Mouse (Mus musculus): ENCODE data around the gene Pik3c2g.

DNA sequence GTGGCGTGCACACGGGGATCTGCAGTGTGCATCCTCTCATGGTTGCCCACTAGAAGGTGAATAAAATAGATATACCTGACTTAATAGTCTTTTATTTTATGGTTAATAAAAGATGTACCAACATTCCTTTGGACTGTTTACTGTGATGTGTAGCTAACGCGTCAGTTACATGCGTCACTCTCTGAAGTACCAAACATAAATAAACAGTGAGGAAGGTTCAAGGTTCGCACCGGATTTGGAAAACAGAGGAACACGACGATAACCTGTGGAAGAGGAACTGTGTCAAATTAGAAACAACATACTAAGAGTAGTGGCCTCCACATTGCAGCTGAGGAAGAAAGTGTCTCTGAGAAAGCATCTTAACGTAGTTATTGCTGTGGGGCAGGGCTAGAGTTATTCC is 402.6 kb downstream of the Pik3c2g start:
- TF ChIP-seq CTCF (IDR thresholded peaks at IDR 0.05; ENCODE audit: insufficient read depth, low read length) (no peak), POLR2A (IDR thresholded peaks at IDR 0.05; ENCODE audit: borderline replicate concordance, extremely low read depth, low read depth, low read length) (no peak)

All from lung, adult 2 months (tissue).